Mouse (Mus musculus) testis, adult 2 months (tissue): ENCODE data around the gene Plxnc1.

Experiments
- CTCF ChIP-seq: fragments of 200-500 bp; IDR thresholded peaks from 2 replicates; pipeline ENCODE4 v1.5.1; 2012; ENCODE audit warnings: low read depth, mild to moderate bottlenecking, inconsistent platforms, low read length, moderate library complexity; ENCODE audit not compliant: control insufficient read depth, insufficient read depth, insufficient replicate concordance
- POLR2A ChIP-seq: fragments of 200-500 bp; IDR thresholded peaks from 2 replicates; pipeline ENCODE4 v1.6.1; 2012; ENCODE audit warnings: low read depth, mild to moderate bottlenecking, inconsistent platforms, low read length, moderate library complexity; ENCODE audit not compliant: control insufficient read depth

GRCm38 (mm10) chr10:94947386-94947785 lies 2.8 kb upstream of the Plxnc1 start:
- no peak for TF ChIP-seq CTCF
- no peak for TF ChIP-seq POLR2A
